ENCODE assay signal across 26 mouse cellular contexts in the genomic region with DNA sequence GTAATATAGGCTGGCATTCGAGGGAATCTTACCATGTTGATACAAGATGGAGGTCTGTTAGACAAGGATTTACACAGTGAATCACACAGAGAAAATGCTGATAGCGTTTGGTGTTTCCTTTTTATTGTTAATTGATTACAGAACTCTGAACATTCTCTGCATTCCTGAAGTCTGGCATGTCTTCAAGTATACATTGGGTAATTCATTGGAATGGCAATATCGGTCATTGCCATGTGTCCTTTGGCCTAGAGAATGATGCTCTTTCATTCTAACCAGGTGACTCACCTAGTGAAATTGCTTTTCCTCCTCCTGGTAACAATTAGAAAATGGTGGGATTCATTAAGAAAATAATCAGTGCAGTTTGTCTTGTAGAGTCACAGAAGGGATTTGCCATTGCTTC.
"Had no signal": no experiment of that assay in that cellular context is flagged by ENCODE, and none has a peak within 500 bp of the region (broad histone marks: within the 10 kb centered on the region; RNA-seq: fewer than 3 reads in every experiment).

No protein-coding gene starts in this region.

- H3K9me3 ChIP-seq: heart, embryonic 15.5 days; hindbrain, embryonic 13.5 days; hindbrain, embryonic 15.5 days; limb, embryonic 10.5 days; limb, embryonic 12.5 days; liver, embryonic 13.5 days; liver, embryonic 15.5 days had no signal

- H3K4me2 ChIP-seq: heart, embryonic 11.5 days; heart, embryonic 13.5 days; heart, embryonic 15.5 days; hindbrain, embryonic 13.5 days; hindbrain, embryonic 15.5 days; limb, embryonic 12.5 days; liver, embryonic 11.5 days; liver, embryonic 13.5 days; liver, embryonic 15.5 days had no signal

- H3K27ac ChIP-seq: gastrocnemius, adult 2 months; heart, embryonic 13.5 days; heart, embryonic 15.5 days; hindbrain, embryonic 13.5 days; hindbrain, embryonic 15.5 days; hindbrain, postnatal 0 days; layer of hippocampus, adult 2 months; left cerebral cortex, adult 2 months; limb, embryonic 10.5 days; limb, embryonic 12.5 days; liver, embryonic 13.5 days; liver, embryonic 15.5 days had no signal

- H3K27me3 ChIP-seq: heart, embryonic 13.5 days; heart, embryonic 15.5 days; hindbrain, embryonic 13.5 days; hindbrain, embryonic 15.5 days; limb, embryonic 12.5 days; liver, embryonic 13.5 days; liver, embryonic 15.5 days had no signal

- H3K36me3 ChIP-seq: heart, embryonic 13.5 days; heart, embryonic 15.5 days; hindbrain, embryonic 13.5 days; hindbrain, embryonic 15.5 days; limb, embryonic 10.5 days; limb, embryonic 12.5 days; liver, embryonic 13.5 days; liver, embryonic 15.5 days had no signal

- H3K4me3 ChIP-seq: gastrocnemius, adult 2 months; heart, embryonic 13.5 days; heart, embryonic 15.5 days; hindbrain, embryonic 13.5 days; hindbrain, embryonic 15.5 days; layer of hippocampus, adult 2 months; left cerebral cortex, adult 2 months; limb, embryonic 10.5 days; limb, embryonic 12.5 days; liver, embryonic 13.5 days; liver, embryonic 15.5 days had no signal

- H3K4me1 ChIP-seq: heart, embryonic 13.5 days; heart, embryonic 15.5 days; hindbrain, embryonic 13.5 days; hindbrain, embryonic 15.5 days; limb, embryonic 10.5 days; limb, embryonic 12.5 days; liver, embryonic 13.5 days; liver, embryonic 15.5 days had no signal

- DNase-seq: gastrocnemius, adult 2 months; gastrocnemius, postnatal 10 days; gastrocnemius, postnatal 25 days; heart, adult 18-20 months; heart, postnatal 14 days; heart, postnatal 36 days; kidney, adult 18-20 months; kidney, adult 8-10 months; kidney, postnatal 10 days; kidney, postnatal 25 days; kidney, postnatal 4 days; liver; liver, embryonic 13.5 days; liver, postnatal 0 days had no signal

- ATAC-seq: hindbrain, postnatal 0 days; liver, postnatal 0 days had no signal

- H3K9ac ChIP-seq: heart, embryonic 13.5 days; heart, embryonic 15.5 days; hindbrain, embryonic 13.5 days; hindbrain, embryonic 15.5 days; limb, embryonic 12.5 days; liver, embryonic 13.5 days; liver, embryonic 15.5 days; liver, postnatal 0 days had no signal
